Mouse (Mus musculus): ENCODE results near the gene Itga1.

Gene Itga1

DNA sequence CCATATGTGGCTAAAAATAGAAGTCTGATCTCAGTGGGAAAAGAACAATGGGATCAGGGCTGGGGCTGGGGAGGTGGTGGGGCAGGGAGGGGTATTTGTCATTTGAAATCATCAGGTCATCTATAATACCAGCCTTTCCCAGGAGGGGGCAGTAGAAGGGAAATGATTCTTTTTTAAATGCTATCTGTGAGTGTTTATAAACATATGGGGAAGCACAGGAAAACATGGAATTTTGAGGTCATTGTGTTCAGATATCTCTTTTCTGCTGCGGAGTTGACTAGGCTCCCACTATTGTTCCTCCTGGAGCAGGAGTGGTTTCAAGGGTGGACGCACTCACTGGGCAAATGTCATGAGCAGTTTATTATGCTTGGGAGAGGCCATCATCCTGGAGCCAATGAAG, 114.6 kb downstream of the Itga1 start:
- DNase-seq: no peak

DNA sequence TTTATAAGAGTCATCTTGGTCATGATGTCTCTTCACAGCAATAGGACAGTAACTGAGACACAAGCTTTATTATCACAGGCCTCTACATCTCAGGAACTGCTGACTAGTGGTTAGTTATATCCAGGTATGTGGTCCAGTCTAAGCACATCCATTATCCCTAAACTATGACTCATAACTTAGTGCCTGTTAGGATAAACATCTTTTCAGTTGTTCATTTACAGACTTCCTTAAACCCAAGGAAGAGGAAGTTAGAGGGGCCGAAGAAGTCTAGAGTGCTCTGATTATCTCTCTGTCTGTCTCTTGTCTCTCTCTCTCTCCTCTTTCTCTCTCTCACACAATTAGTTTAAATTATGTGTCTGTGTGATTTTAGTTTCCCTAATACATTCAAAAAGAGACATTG, 117.1 kb downstream of the Itga1 start:
- DNase-seq: no peak

- no peak for DNase-seq
Observed at GRCm38 (mm10) chr13:114983116-114983515, 118.6 kb downstream of the Itga1 start.

DNA sequence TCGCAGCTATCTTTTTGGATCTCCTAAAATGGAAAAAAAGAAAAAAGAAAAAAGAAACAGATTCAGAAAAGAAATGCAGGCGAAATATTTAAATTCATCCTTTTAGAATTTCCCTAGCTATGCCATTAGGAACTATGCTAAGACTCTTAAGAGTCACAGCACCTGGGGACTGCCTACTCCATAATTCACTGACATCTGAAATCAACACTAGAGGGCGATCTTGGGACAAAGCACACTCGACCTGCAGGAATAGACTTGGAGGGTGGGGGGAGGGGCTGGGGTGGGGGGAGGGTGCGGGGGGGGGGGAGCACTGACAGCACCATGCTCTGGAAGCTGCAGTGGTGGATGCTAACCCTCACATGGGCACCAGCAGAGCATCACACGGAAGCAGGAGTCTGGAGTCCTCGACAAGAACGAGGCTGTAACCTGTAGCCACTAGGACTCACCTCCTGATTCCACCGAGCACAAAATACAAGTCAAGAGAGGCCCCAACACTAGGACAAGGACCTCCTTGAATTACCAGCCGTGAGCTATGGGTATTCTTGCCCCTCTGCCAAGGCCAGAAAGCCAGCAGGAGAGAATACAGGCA, 120.8 kb downstream of the Itga1 start:
- no peak for DNase-seq

DNA sequence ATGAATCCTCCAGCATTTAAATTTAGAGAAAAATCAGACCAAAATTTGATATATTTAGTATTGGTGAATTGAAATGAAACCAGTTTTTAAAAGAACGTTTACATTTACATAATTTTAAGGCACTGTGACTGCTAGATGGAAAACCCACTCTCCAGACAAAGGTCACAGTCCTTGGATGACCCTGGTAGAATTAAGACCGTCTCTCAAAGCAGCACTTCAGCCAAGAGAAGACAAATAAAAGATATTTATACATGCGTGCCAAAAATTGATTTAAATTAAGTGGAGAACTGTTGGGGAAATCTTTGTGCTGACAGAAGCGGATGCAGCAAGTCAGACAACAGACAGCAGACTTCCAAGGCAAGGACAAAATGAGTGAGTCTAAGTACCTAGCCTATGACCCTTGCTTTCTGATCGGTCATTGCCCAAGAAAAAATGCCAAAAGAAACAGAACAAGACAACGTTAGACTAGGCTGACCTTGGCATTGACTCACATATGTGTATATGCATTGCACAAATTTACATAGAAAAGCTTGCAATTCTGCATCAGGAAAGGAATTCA, 127.2 kb downstream of the Itga1 start:
- DNase-seq: no peak

GRCm38 (mm10) chr13:114971905-114972304, 129.9 kb downstream of the Itga1 start:
- no peak for DNase-seq

GRCm38 (mm10) chr13:114964233-114964632, 137.5 kb downstream of the Itga1 start:
- peak; percentile 84 to 91 for DNase-seq

GRCm38 (mm10) chr13:114954516-114954915, 147.2 kb downstream of the Itga1 start:
- DNase-seq: no peak

DNA sequence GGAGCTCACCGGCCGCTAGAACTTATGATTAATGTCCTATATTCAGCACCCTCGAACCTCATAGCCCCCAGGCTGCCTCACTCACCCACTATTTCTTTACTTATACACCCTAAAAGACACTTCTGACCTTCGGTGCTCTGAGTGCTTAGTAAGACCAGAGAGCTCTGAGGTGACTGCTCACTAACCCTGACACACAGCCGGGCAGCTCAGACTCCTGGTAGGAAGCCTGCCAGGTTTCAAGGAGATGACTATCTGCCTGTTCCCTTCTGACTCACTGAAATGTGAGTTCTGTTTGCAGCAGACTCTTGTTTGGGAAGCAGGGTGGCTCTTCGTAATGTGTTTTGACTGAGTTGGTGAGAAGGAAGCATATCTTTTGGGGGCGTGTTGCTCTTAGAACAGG, 168.2 kb downstream of the Itga1 start:
- no peak for DNase-seq

- DNase-seq: peak; percentile 10 to 25
Observed at GRCm38 (mm10) chr13:114931775-114932294, 169.9 kb downstream of the Itga1 start, which contains the start of gene Itga2. Itga2 (minus strand) TSS chr13:114932100.

GRCm38 (mm10) chr13:114930996-114931649, 170.6 kb downstream of the Itga1 start:
- DNase-seq: no peak

GRCm38 (mm10) chr13:114924785-114925184, 177.0 kb downstream of the Itga1 start:
- no peak for DNase-seq

DNA sequence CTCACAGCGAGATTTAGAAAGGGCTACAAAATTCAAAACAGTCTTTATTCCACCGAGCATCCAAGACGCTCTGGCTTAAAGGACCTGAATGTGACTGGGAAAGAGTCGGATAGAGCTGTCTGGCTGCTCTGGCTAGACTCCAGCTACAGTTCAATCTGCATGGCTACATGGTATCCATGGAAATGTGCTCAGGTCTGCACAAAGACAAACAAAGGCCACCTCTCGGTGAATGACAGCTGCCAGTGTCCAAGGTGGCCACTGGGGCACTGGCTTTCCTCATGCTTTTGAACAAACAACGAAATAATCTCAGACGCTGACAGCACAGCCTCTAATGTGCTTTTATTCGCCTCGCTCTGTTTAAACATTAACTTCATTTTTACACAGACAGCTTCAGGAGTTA, 178.4 kb downstream of the Itga1 start:
- DNase-seq: no peak

- no peak for DNase-seq
Observed at GRCm38 (mm10) chr13:114915767-114916166, 186.0 kb downstream of the Itga1 start.

- no peak for DNase-seq
Observed at GRCm38 (mm10) chr13:114914963-114915362, 186.8 kb downstream of the Itga1 start.

DNA sequence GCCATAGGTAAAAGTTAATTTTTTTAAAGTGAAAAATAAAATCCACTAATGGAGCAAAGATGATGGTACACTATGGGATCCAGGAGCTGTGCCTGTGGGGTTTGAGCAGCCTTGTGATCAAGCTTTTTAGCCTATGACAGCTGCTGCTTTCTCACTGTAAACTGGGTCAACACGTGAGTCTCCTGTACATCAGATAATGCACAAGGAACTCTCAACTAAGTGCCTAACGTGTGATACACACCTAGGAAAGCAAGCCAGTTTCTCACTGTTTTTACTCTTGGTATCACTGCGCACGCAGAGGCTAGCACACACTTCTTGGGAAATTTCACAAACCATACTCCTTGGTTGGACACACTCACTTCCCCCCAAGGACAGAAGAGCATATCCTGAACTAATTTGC, 187.2 kb downstream of the Itga1 start:
- no peak for DNase-seq

DNA sequence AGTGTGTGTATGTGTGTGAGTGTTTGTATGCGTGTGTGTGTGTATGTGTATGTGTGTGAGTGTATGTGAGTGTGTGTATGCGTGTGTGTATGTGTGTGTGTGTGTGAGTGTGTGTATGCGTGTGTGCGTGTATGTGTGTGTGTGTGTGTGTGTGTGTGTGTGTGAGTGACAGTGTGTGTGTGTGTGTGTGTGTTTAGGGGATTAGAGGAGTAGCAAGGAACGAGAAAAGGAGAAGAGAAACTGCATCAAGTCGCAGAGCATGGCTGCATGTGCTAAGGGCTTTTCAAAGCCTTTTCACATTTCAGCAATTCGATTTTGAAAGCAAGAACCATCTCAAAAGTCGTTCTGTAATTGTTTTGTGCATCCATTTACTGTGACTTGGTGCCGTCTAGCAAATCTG, 191.1 kb downstream of the Itga1 start:
- no peak for DNase-seq

DNA sequence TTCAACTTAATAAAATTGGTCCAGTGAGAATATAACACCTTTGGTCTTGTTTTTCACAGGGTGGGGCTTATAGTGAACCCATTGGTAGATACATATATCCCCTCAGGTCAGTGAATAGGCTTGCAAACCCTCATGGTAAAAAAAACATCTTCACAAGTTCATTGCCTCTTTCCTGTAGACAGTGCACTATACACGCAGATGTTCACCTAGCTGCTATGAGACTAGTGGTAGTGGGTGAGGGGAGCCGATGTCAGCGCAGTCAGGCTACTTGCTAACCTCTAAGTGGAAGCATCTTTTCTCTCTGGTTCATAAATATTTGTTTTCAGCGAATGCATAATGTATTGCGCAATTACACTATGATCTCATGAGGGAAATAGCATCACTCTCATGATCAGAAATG, 192.2 kb downstream of the Itga1 start:
- DNase-seq: no peak

DNA sequence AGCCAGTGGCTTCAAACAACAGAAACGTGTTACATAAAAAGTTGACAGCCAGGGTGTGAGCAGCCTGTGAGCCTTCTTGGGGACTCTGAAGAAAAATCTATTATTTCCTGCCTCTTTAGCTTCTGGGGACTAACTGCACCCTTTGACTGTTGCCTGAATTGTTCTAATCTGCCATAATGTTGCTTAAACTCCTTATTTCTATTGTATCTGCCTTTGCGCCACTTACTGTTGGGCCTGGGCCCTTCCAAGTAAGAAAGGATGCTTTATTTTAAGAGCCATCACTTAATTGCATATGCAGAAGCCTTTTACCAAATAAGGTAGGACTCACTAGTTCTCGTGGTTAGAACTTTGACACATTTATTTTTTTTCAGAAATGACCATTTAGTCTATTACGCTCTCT, 193.9 kb downstream of the Itga1 start:
- no peak for DNase-seq
